Mouse (Mus musculus) frontal cortex, postnatal 10 days (tissue): ENCODE data around the gene Map2k6.
A peak's percentile ranks its signal among the peaks of the same experiment; 100 is the strongest.
"Not testable (repeated sequence)": the region's sequence is repeated elsewhere in the genome, so short reads cannot be mapped to it uniquely, and the experiment has no call there.

Source experiments
- DNase-seq, 2 experiments: peaks; one replicate each; pipeline ENCODE4 v3.0.0; 2022; ENCODE audit warnings: low spot score in 2 of 2, mixed read lengths in 1 of 2

The Map2k6 gene

GRCm38 (mm10) chr11:110398553-110399239 is at the start of gene Map2k6:
Gene Map2k6, plus strand, starts transcription at chr11:110399122.
- peak; percentile 76 to 81 for DNase-seq

GRCm38 (mm10) chr11:110354261-110354660 is 44.7 kb upstream of the Map2k6 start:
- no peak for DNase-seq

- DNase-seq: not testable (repeated sequence)
These were observed 43.8 kb upstream of the Map2k6 start for GRCm38 (mm10) chr11:110355131-110355530.

DNA sequence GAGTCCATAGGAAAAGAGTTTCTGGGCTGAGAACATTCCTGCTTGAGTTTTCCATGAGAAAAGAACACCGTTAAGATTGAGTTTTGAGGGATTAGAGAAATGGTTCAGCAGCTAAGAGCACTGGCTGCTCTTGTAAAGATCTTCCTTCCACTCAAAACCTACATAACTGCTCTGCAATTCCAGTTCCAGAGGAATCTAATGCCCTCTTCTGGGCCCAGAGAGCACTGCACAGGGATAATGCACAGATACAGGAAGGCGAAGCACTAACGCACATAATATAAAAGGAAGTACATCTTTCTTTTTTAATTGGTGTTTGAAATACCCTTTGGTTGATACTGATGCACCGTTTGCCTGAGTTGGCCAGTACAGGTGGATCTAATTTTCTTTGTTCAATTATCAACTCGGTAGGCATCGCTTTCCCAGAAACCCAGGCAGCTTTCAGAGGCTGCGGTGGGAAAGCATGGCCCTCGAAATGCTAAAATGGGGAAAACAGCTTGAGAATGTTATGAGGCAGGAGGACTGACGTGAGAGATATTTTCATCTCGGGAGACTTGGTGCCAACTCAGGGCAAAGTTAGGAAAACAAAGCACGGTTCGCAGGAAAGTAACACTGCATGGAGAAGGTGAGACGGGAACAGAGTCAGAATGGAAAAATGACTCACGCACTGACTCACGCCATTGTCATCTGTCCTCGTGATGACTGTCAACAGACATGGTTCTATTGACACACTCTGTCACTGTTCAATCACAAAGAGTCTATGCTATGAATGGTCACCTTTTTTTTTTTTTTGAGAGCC is 41.0 kb upstream of the Map2k6 start:
- peak in 1 of 2 experiments; percentile 28 for DNase-seq

GRCm38 (mm10) chr11:110365016-110365415 is 33.9 kb upstream of the Map2k6 start:
- DNase-seq: peak in 1 of 2 experiments; percentile 20

GRCm38 (mm10) chr11:110366902-110367301 is 32.0 kb upstream of the Map2k6 start:
- DNase-seq: no peak

- no peak for DNase-seq
These were observed 31.3 kb upstream of the Map2k6 start for GRCm38 (mm10) chr11:110367638-110368037.

DNA sequence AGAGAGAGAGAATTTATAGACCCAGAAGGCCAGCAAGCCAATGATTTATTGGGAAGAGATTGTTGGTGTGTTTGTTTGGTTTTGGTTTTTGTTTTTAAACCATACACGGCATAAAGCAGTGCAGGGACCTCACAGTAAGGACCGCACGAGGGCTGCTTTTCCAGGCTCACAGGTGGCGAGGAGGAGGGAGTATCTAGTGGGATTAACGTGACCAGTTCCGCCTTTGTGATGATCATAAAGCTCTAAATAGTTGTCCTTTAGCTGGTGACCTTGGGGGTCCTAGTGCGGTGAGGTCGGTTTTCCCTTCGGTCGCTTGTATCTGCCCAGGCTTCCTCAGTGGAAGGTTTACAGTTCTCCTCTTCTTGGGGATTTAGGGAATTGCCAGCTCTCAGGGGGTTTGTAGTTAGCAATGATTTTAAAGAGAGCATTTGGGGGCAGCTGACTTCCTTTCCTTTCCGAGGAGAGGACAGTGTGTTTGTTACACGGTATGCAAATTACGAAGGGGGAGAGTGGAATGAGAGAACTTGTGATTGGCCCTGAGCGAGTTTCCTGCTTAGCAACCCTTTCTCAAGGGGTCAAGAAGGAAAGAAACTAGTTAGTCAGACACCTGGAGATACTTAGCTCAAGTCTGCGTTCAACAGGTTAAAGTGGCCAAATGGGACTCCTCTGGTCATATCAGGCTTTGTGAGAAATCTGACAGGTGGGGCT is 29.5 kb upstream of the Map2k6 start:
- no peak for DNase-seq

GRCm38 (mm10) chr11:110371827-110372226 is 27.1 kb upstream of the Map2k6 start:
- DNase-seq: no peak

GRCm38 (mm10) chr11:110372266-110372954 is 26.5 kb upstream of the Map2k6 start:
- DNase-seq: no peak

GRCm38 (mm10) chr11:110374036-110374435 is 24.9 kb upstream of the Map2k6 start:
- no peak for DNase-seq

- DNase-seq: peak; percentile 23 to 29
These were observed 19.1 kb upstream of the Map2k6 start for GRCm38 (mm10) chr11:110379661-110380309.

GRCm38 (mm10) chr11:110380310-110380668 is 18.6 kb upstream of the Map2k6 start:
- DNase-seq: no peak

- no peak for DNase-seq
These were observed 13.4 kb upstream of the Map2k6 start for GRCm38 (mm10) chr11:110385487-110385886.

DNA sequence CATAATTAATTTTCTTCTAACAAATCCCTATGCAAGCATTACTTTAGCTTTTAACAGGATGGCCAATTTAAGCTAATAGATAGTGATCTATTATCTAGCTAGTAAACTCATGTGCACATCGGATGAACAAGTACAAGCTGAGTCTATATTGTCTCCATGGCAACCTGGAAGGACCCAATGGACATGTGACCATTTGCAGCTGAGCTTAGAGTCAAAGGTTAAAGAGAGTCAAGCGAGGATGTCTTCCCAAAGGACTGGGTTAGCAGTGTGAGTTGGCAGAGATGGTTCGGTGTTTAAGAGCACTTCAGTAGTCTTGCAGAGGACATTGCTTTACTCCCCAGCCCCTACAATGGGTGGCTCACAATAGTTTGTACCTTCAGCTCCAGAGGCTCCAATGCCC is 6.2 kb upstream of the Map2k6 start:
- no peak for DNase-seq

DNA sequence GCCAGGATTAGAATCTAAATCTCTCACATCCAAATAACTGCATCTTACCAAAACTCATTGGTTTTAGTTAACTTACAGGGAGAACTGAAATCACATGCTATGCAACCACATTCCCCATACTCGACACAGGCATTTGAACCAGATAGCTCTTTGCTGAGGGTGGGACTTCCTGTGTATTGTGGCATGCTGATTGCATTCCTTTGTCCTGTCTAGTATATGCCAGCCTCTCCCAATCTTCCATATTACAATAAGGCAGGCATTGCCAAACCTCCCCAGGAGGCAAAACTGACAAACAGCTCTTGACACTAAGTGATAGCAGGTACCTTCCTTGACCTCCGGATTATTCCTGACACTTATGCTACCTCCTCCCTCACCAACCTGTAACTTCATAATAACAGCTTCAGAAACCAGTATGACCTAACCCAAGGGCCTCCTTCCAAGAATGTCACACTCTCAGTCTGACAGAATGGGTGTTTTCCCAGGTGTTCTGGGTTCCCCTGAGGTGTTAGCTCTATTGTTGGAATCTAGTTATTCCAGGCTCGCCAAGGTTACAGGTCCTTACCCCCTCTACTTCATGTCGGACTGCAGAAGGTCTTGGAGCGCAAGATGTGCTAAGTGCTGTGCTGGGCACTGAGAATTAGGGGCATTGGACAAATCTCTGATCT is 4.0 kb upstream of the Map2k6 start:
- DNase-seq: no peak

DNA sequence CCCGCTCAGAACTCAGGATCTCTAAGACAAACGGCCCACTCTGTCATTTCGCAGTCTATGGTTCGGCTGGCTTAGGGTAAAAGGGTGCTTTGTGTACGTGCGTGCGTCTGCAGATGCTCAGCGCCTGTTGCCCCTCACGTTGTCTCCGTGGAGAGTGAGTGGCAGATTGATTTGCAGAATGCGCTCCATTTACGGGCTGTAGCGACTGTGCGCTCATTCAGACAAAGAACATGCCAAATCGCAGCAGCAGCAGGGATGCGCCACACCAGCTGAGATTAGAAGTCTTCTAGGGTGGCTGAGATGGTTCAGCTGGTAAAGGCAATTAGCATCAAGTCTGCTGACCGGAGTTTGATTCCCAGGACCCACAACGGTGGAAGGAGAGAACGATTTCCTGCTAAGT is 2.8 kb upstream of the Map2k6 start:
- DNase-seq: no peak

DNA sequence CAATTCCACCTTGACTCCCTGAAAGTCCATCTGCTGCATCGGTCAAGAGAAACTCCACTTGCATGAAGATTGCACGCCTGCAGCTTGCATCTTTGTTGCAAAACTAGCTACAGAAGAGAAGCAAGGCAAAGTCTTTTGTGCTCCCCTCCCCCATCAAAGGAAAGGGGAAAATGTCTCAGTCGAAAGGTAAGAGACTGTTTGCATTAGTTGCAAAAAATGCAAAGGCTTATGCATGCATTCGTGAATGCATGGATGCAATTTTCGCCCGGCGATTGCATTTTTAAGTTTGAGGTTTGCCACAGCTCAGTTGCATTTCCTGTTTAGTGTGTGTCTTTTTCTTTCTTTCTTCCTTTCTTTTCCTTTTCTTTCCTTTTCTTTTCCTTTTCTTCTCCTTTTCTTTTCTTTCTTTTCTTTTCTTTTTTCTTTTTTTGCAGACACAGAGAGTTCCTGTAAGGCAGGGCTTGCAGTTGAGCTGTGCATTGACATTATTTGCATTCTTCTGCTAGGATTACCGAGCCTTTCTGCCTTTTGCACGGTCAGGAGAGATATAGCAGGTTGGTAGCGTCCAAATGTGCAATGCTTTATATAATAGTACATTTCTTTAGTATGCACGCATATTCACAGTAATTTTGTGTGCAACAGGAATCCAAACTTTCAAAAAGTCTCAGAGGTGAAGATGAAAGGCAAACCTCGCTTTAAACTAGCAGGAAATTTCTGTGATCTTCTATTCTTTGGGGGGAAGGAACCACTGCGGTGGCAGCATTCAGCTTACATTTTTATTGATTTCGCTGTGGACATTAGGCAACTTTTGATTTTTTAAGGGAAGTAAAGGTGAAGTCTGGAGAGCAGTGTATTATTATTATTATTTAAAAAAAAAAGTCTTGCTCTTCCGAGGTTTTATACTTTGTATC is 573 bp downstream of the Map2k6 start:
- DNase-seq: no peak

GRCm38 (mm10) chr11:110400283-110400682 is 1.4 kb downstream of the Map2k6 start:
- no peak for DNase-seq

DNA sequence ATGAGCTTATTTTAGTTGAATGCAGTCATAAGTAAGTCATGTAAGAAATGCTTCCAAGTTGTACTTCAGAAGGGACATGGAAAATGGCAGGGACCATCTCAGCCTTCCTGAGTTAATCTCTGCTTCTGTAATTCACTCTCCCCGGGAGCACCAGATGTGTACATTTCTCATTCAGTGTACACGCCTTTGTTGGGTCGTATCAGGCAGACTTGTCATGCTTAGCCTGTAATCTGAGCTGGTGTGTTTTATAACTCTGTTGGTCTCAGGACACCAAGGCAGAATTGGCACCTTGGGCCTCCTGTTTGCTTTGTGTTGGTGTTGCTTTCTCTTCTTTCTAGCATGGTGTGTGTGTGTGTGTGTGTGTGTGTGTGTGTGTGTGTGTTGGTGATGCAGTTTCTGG is 3.7 kb downstream of the Map2k6 start:
- DNase-seq: no peak
